Comparison of ENCODE assay signal across 8 mouse cellular contexts in the genomic region with DNA sequence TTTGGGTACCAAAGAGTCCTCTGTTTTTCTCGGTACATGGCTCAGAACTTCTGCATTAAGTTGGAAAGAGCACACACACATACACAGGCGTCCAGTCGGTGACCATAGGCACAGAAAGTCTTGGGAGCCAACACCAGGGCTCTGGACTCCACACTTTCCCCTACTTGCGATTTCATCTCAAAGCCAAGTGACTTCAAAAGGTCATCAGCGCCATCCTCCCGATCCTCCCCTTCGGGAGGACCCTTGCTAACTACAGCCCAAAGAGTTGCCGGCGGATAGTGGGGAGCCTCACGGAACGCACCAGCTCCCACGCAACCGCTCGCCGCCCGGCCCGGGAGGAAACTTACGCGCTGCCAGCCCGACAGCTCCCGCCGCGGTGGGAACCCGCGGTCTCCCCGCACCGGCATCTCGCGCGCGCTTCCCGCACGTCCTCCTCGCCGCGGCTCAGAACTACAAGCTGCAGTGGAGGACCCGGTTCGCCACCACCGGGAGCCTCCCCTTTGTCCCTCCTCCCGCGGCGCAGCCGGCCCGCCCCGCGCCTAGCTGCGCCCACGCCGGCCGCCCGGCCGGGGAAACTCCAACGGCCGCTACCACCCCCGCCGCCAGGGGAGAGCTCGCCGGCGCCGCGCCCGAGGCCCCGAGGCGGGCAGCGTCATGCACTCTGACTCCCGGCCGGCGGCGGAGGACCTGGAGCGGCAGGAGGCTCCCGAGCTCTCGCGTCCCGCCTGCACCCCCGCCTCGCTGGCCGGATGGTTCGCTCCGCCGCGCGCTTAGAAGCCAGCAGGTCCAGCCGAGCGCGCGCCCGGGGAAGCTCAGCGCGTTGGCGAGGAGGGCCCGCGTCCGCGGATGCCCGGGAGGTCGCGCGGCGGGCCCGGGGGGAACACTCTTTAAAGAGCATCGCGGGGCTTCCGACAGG. TPM values are rescaled to one million over a fixed set of nuclear protein-coding genes. Genes with fewer than 3 reads are reported as not detected.
DNase-seq lines count a peak whose midpoint lies in the region; ATAC-seq and TF ChIP-seq lines count a peak whose summit lies in the region.

No protein-coding gene starts in this region.

- peak overlapping the region; percentile 67 for H3K9ac ChIP-seq in hindbrain, embryonic 15.5 days

- TF ChIP-seq CTCF in Patski (IDR thresholded peaks at IDR 0.05) = peak; percentile 37

- CTCF ChIA-PET in Patski (lab: Charles Lee) = interaction anchor here (1.1 kb wide), 1 partner anchor 20 kb away, joined by 3 read pairs; no protein-coding TSS in a partner anchor

- in situ Hi-C loops in Patski (cut with MboI; ENCODE audit: low pct_unique_long_range_greater_than_20kb) = no loop called here

- DNase-seq in Patski (ENCODE audit: low read depth, low spot score) = peak; percentile 50
- peak; percentile 88 to 95 for DNase-seq in cerebellum, postnatal 10 days
- DNase-seq in frontal cortex, postnatal 36 days (ENCODE audit: low spot score in 2 of 2) = peak; percentile 88 to 90
- DNase-seq in left cerebral cortex, adult 11 months (ENCODE audit: low spot score) = peak; percentile 81
- peak; percentile 97 for DNase-seq in lung, postnatal 36 days
- DNase-seq in retina, postnatal 1 day = peak; percentile 99
- peak; percentile 76 for DNase-seq in thymus, postnatal 4 days

- ATAC-seq in Patski = peak; percentile 97
- ATAC-seq in hindbrain, embryonic 15.5 days (ENCODE audit: low FRiP score, low read depth) = peak; percentile 91

- H3K4me3 ChIP-seq in hindbrain, embryonic 15.5 days = peak overlapping the region; percentile 87

- no peaks in the 10 kb centered on the region for H3K36me3 ChIP-seq in hindbrain, embryonic 15.5 days

- no peaks in the 10 kb centered on the region for H3K27me3 ChIP-seq in Patski
- H3K27me3 ChIP-seq in hindbrain, embryonic 15.5 days = no peaks in the 10 kb centered on the region

- H3K4me2 ChIP-seq in hindbrain, embryonic 15.5 days = peak overlapping the region; percentile 81

- peaks cover 21% of the 10 kb centered on the region for H3K4me1 ChIP-seq in hindbrain, embryonic 15.5 days (replicated peaks)

- peak overlapping the region; percentile 81 for H3K27ac ChIP-seq in hindbrain, embryonic 15.5 days (replicated peaks)

- under 1% methylated on average over 82 of the region's 103 CpGs for WGBS in hindbrain, embryonic 15.5 days

- POLR2A ChIA-PET in Patski (lab: Charles Lee) = interaction anchor here (1.0 to 1.6 kb wide), 2 partner anchors 14 to 52 kb away, joined by 3 to 5 read pairs; a partner anchor contains a TSS

- H3K9me3 ChIP-seq in hindbrain, embryonic 15.5 days = no peaks in the 10 kb centered on the region

RNA-seq across cellular contexts. Expression of a gene that starts 51.0 kb away (rescaled TPM):
- 43.3 TPM for polyA plus RNA-seq in Patski (2021)
- polyA plus RNA-seq in hindbrain, embryonic 15.5 days (2015; fragmentation: Nextera tagmentation; extraction: Ambion mirVana) = 12.9 and 13.9 TPM in 2 replicates

Comparison
In these comparisons a context has a peak if more than half of its experiments do, and no peak if none do; other contexts are left out.
1. Peak in every context shown above with its lines: DNase-seq, ATAC-seq, H3K4me3 ChIP-seq and H3K27ac ChIP-seq.